24 mouse cellular contexts compared by ENCODE assay signal in the genomic region with DNA sequence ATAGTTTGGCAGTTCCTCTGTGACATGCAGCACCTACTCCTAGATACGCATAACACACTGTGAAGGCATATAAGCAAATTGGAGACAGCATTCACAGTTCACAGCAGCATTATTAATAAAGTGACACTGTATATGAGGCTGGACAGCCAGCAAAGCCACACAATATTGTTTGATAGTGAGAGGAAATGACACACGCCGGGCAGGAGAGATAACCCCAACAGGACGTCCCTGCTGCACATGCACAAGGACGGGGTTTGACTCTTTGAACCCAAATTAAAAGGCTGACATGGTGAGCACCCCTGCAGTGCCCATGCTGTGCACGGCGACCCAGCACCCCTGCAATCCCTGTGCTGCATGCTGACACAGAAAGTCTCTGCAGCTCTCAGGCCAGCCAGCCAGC. TPM values are rescaled to one million over a fixed set of nuclear protein-coding genes. Genes with fewer than 3 reads are reported as not detected.
DNase-seq lines count a peak whose midpoint lies in the region; ATAC-seq and TF ChIP-seq lines count a peak whose summit lies in the region.
"Had no signal": no experiment of that assay in that cellular context is flagged by ENCODE, and none has a peak within 500 bp of the region (broad histone marks: within the 10 kb centered on the region; RNA-seq: fewer than 3 reads in every experiment).

No protein-coding gene starts in this region.

- no peak overlapping the region for H3K4me3 ChIP-seq in lung, embryonic 16.5 days (ENCODE audit: low read length)
- H3K4me3 ChIP-seq in lung, adult 2 months (replicated peaks; ENCODE audit: extremely low read depth, low read depth, low read length) = no peak overlapping the region
- H3K4me3 ChIP-seq in liver, embryonic 11.5 days (ENCODE audit: low read depth, low read length) = no peak overlapping the region
- H3K4me3 ChIP-seq: heart, embryonic 13.5 days; left cerebral cortex, adult 2 months; midbrain, embryonic 12.5 days had no signal

- DNase-seq in lung, adult 2 months = no peak
- no peak for DNase-seq in liver, embryonic 11.5 days (ENCODE audit: low spot score)
- no peak for DNase-seq in embryo, embryonic 9.5 days (ENCODE audit: extremely low spot score)
- no peak for DNase-seq in testis, postnatal 14 days (ENCODE audit: low spot score)
- DNase-seq: adrenal gland, adult 8-10 months; cerebellum, adult 18-20 months; cerebellum, postnatal 14 days; embryo, embryonic 11 days; forebrain, postnatal 0 days; gastrocnemius, postnatal 14 days; heart, adult 18-20 months; kidney, adult 2 months; lung, postnatal 4 days; thymus, postnatal 25 days had no signal

- 26% methylated on average over 7 of the region's 7 CpGs for WGBS in lung, embryonic 16.5 days
- 32% methylated on average over 7 of the region's 7 CpGs for WGBS in lung, adult 2 months
- WGBS in liver, embryonic 11.5 days = 17% methylated on average over 7 of the region's 7 CpGs

- no peak for ATAC-seq in lung, embryonic 16.5 days (ENCODE audit: low read depth)
- ATAC-seq in erythroid progenitor cell, adult 5-6 weeks (replicated peaks; ENCODE audit: low FRiP score, poor library complexity, severe bottlenecking) = 0 out of 2 replicates have a peak, but pooled peaks have one; percentile 2
- ATAC-seq in liver, embryonic 11.5 days (replicated peaks; ENCODE audit: low FRiP score) = no peak; the same call in 1 of the 2 replicates
- ATAC-seq in megakaryocyte progenitor cell, adult 5-6 weeks (replicated peaks; ENCODE audit: poor library complexity) = peak; percentile 49
- ATAC-seq: activated CD4-positive, CD25-positive, alpha-beta regulatory T cell, adult 4 months; forebrain, postnatal 0 days had no signal

- no peaks in the 10 kb centered on the region for H3K36me3 ChIP-seq in lung, embryonic 16.5 days (ENCODE audit: control insufficient read depth, insufficient read depth, low read length)
- H3K36me3 ChIP-seq in liver, embryonic 11.5 days (ENCODE audit: control insufficient read depth, insufficient read depth, low read length) = no peaks in the 10 kb centered on the region
- H3K36me3 ChIP-seq: heart, embryonic 13.5 days; midbrain, embryonic 12.5 days had no signal

- H3K27ac ChIP-seq in lung, embryonic 16.5 days (ENCODE audit: low read length) = no peak overlapping the region
- H3K27ac ChIP-seq in liver, embryonic 11.5 days (ENCODE audit: low read depth, low read length) = peak overlapping the region; percentile 35; the same call in 1 of the 2 replicates
- H3K27ac ChIP-seq: heart, embryonic 13.5 days; hindbrain, embryonic 14.5 days; kidney, postnatal 0 days; left cerebral cortex, adult 2 months; midbrain, embryonic 12.5 days had no signal

- H3K9me3 ChIP-seq in lung, embryonic 16.5 days (ENCODE audit: control insufficient read depth, low read length) = no peaks in the 10 kb centered on the region
- H3K9me3 ChIP-seq in liver, embryonic 11.5 days (ENCODE audit: control insufficient read depth, low read length) = peaks cover 2% of the 10 kb centered on the region; the same call in 1 of the 2 replicates
- H3K9me3 ChIP-seq: heart, embryonic 13.5 days; midbrain, embryonic 12.5 days had no signal

- no peak for TF ChIP-seq POLR2A in lung, adult 2 months (IDR thresholded peaks at IDR 0.05; ENCODE audit: borderline replicate concordance, extremely low read depth, low read depth, low read length)

- 0 out of 2 replicates have a peak overlapping the region, but pooled peaks have one; percentile 14 for H3K9ac ChIP-seq in lung, embryonic 16.5 days (ENCODE audit: low read length)
- H3K9ac ChIP-seq in liver, embryonic 11.5 days (ENCODE audit: low read depth, low read length) = no peak overlapping the region
- H3K9ac ChIP-seq: forebrain, postnatal 0 days; heart, embryonic 13.5 days; hindbrain, embryonic 14.5 days; midbrain, embryonic 12.5 days had no signal

- peaks cover 8% of the 10 kb centered on the region for H3K4me1 ChIP-seq in lung, embryonic 16.5 days (replicated peaks; ENCODE audit: control insufficient read depth, insufficient read depth, low read length)
- H3K4me1 ChIP-seq in lung, adult 2 months (ENCODE audit: control insufficient read depth, insufficient read depth, low read length) = peaks cover 6% of the 10 kb centered on the region
- peaks cover 46% of the 10 kb centered on the region for H3K4me1 ChIP-seq in liver, embryonic 11.5 days (replicated peaks; ENCODE audit: control insufficient read depth, insufficient read depth, low read length)
- H3K4me1 ChIP-seq: midbrain, embryonic 12.5 days had no signal

- no peaks in the 10 kb centered on the region for H3K27me3 ChIP-seq in lung, embryonic 16.5 days (ENCODE audit: control insufficient read depth, insufficient read depth, low read depth, low read length)
- no peaks in the 10 kb centered on the region for H3K27me3 ChIP-seq in liver, embryonic 11.5 days (replicated peaks; ENCODE audit: control insufficient read depth, insufficient read depth, low read length)
- H3K27me3 ChIP-seq: heart, embryonic 13.5 days; midbrain, embryonic 12.5 days had no signal

- H3K4me2 ChIP-seq in lung, embryonic 16.5 days (ENCODE audit: low read depth, low read length) = no peak overlapping the region
- H3K4me2 ChIP-seq in liver, embryonic 11.5 days = peak overlapping the region; percentile 48
- H3K4me2 ChIP-seq: heart, embryonic 13.5 days; hindbrain, embryonic 14.5 days; midbrain, embryonic 12.5 days had no signal

- TF ChIP-seq CTCF in lung, adult 2 months (IDR thresholded peaks at IDR 0.05; ENCODE audit: insufficient read depth, low read length) = no peak

RNA-seq across cellular contexts. Expression of gene Scamp1, which starts 17.5 kb away (rescaled TPM):
- 32.6 and 33.0 TPM in 2 replicates for polyA plus RNA-seq in lung, embryonic 16.5 days (2015; fragmentation: Nextera tagmentation; extraction: Ambion mirVana)
- 19.9 and 29.2 TPM in 2 replicates for polyA plus RNA-seq in lung, adult 2 months (2012; rRNA removed)
- 3.2 and 7.5 TPM in 2 replicates for total RNA-seq in erythroid progenitor cell, adult 5-6 weeks (2015; ENCODE audit: low replicate concordance)
- 1.3 and 1.4 TPM in 2 replicates for total RNA-seq in erythroid progenitor cell, adult 5-6 weeks (2017; ENCODE audit: low replicate concordance)
- 16.7 and 20.2 TPM in 2 replicates for polyA plus RNA-seq in liver, embryonic 11.5 days (2014; fragmentation: Nextera tagmentation; extraction: Ambion mirVana)
- 18.5 and 20.0 TPM in 2 replicates for total RNA-seq in megakaryocyte progenitor cell, adult 5-6 weeks (2015)
- 11.0 and 14.9 TPM in 2 replicates for total RNA-seq in megakaryocyte progenitor cell, adult 5-6 weeks (2017)
- total RNA-seq: MEL had no signal

Comparison
In these comparisons a context has a peak if more than half of its experiments do, and no peak if none do; other contexts are left out.
1. ATAC-seq: peak in erythroid progenitor cell, adult 5-6 weeks (single experiment) and megakaryocyte progenitor cell, adult 5-6 weeks (single experiment); none in lung, embryonic 16.5 days (single experiment) and liver, embryonic 11.5 days (single experiment).